Mouse (Mus musculus): ENCODE results near the gene Tubb5. TPM values are rescaled to one million over a fixed set of nuclear protein-coding genes. Genes with fewer than 3 reads are reported as not detected.

Tubb5 gene
- total and polyA plus RNA-seq, 2 experiments from 2014 or later, result 1,606 to 3,326 TPM

GRCm38 (mm10) chr17:35873774-35874519 is 35.8 kb upstream of the Tubb5 start:
- no peaks in the 10 kb centered on the region for H3K27me3 ChIP-seq (ENCODE audit: insufficient read depth, low read length)
- ATAC-seq (peak; percentile 57), DNase-seq (ENCODE audit: low spot score) (peak; percentile 87)
- H3K36me3 ChIP-seq (ENCODE audit: insufficient read depth, low read length), result peaks cover 3% of the 10 kb centered on the region; the same call in 1 of the 2 replicates
- peak; percentile 93 for TF ChIP-seq CTCF (IDR thresholded peaks at IDR 0.05; ENCODE audit: low read depth)
- H3K4me1 ChIP-seq (ENCODE audit: insufficient read depth, low read length), result peaks cover 13% of the 10 kb centered on the region
- no peak overlapping the region for H3K4me3 ChIP-seq (ENCODE audit: low read length)
- 0 out of 2 replicates have a peak overlapping the region, but pooled peaks have one; percentile 5 for H3K9ac ChIP-seq (replicated peaks; ENCODE audit: low read length)
- H3K27ac ChIP-seq, result peak overlapping the region; percentile 16
- H3K9me3 ChIP-seq (ENCODE audit: low read length), result no peaks in the 10 kb centered on the region
- WGBS, result 31% methylated on average over 20 of the region's 21 CpGs
- no peak overlapping the region for H3K4me2 ChIP-seq (ENCODE audit: low read depth, low read length)

- Histone ChIP-seq H3K27ac (peak overlapping the region; percentile 95; the same call in 1 of the 2 replicates), H3K4me1 (ENCODE audit: insufficient read depth, low read length) (peaks cover 19% of the 10 kb centered on the region), H3K9me3 (ENCODE audit: low read length) (no peaks in the 10 kb centered on the region), H3K4me3 (ENCODE audit: low read length) (peak overlapping the region; percentile 56; the same call in 1 of the 2 replicates), H3K27me3 (ENCODE audit: insufficient read depth, low read length) (no peaks in the 10 kb centered on the region), H3K36me3 (ENCODE audit: insufficient read depth, low read length) (peaks cover 3% of the 10 kb centered on the region; the same call in 1 of the 2 replicates), H3K9ac (replicated peaks; ENCODE audit: low read length) (no peak overlapping the region), H3K4me2 (ENCODE audit: low read depth, low read length) (peak overlapping the region; percentile 93)
- DNase-seq (ENCODE audit: low spot score) (peak; percentile 23), ATAC-seq (no peak)
- TF ChIP-seq CTCF (IDR thresholded peaks at IDR 0.05; ENCODE audit: low read depth), result peak; percentile 73
- 77% methylated on average over 8 of the region's 8 CpGs for WGBS
Measured at GRCm38 (mm10) chr17:35870884-35871696, 33.0 kb upstream of the Tubb5 start.

- peaks cover 3% of the 10 kb centered on the region; the same call in 1 of the 2 replicates for H3K36me3 ChIP-seq (ENCODE audit: insufficient read depth, low read length)
- peak overlapping the region; percentile 24; the same call in 1 of the 2 replicates for H3K9ac ChIP-seq (replicated peaks; ENCODE audit: low read length)
- peaks cover 19% of the 10 kb centered on the region for H3K4me1 ChIP-seq (ENCODE audit: insufficient read depth, low read length)
- peak overlapping the region; percentile 95 for H3K27ac ChIP-seq
- 65% methylated on average over 8 of the region's 9 CpGs for WGBS
- peak overlapping the region; percentile 93 for H3K4me2 ChIP-seq (ENCODE audit: low read depth, low read length)
- no peaks in the 10 kb centered on the region for H3K27me3 ChIP-seq (ENCODE audit: insufficient read depth, low read length)
- TF ChIP-seq CTCF (IDR thresholded peaks at IDR 0.05; ENCODE audit: low read depth), result no peak
- DNase-seq (ENCODE audit: low spot score) (no peak), ATAC-seq (no peak)
- no peaks in the 10 kb centered on the region for H3K9me3 ChIP-seq (ENCODE audit: low read length)
- H3K4me3 ChIP-seq (ENCODE audit: low read length), result peak overlapping the region; percentile 56
Measured at GRCm38 (mm10) chr17:35870151-35870883, 32.2 kb upstream of the Tubb5 start.

- peaks cover 19% of the 10 kb centered on the region for H3K4me1 ChIP-seq (ENCODE audit: insufficient read depth, low read length)
Measured at GRCm38 (mm10) chr17:35869346-35870067, 31.4 kb upstream of the Tubb5 start.

GRCm38 (mm10) chr17:35868961-35869345 is 30.8 kb upstream of the Tubb5 start:
- Histone ChIP-seq H3K36me3 (ENCODE audit: insufficient read depth, low read length) (no peaks in the 10 kb centered on the region), H3K27me3 (ENCODE audit: insufficient read depth, low read length) (no peaks in the 10 kb centered on the region), H3K9me3 (ENCODE audit: low read length) (no peaks in the 10 kb centered on the region), H3K4me2 (ENCODE audit: low read depth, low read length) (peak overlapping the region; percentile 93), H3K9ac (replicated peaks; ENCODE audit: low read length) (peak overlapping the region; percentile 84), H3K4me1 (ENCODE audit: insufficient read depth, low read length) (peaks cover 19% of the 10 kb centered on the region), H3K27ac (peak overlapping the region; percentile 95), H3K4me3 (ENCODE audit: low read length) (peak overlapping the region; percentile 56)
- WGBS, result under 1% methylated on average over 7 of the region's 7 CpGs
- ATAC-seq, result no peak
- no peak for TF ChIP-seq CTCF (IDR thresholded peaks at IDR 0.05; ENCODE audit: low read depth)
- DNase-seq (ENCODE audit: low spot score), result no peak

More at GRCm38 (mm10) chr17:35869346-35870067, 31.4 kb upstream of the Tubb5 start:
- Histone ChIP-seq H3K36me3 (ENCODE audit: insufficient read depth, low read length) (no peaks in the 10 kb centered on the region), H3K9ac (replicated peaks; ENCODE audit: low read length) (peak overlapping the region; percentile 84), H3K9me3 (ENCODE audit: low read length) (no peaks in the 10 kb centered on the region), H3K27ac (peak overlapping the region; percentile 95), H3K4me3 (ENCODE audit: low read length) (peak overlapping the region; percentile 56), H3K27me3 (ENCODE audit: insufficient read depth, low read length) (no peaks in the 10 kb centered on the region), H3K4me2 (ENCODE audit: low read depth, low read length) (peak overlapping the region; percentile 93)
- 2% methylated on average over 7 of the region's 7 CpGs for WGBS
- no peak for TF ChIP-seq CTCF (IDR thresholded peaks at IDR 0.05; ENCODE audit: low read depth)
- no peak for ATAC-seq
- DNase-seq (ENCODE audit: low spot score), result peak; percentile 58

Measured in hindbrain, postnatal 0 days (tissue).